Mouse (Mus musculus) layer of hippocampus, postnatal 25 days (tissue): ENCODE measurements at regions not wholly inside any gene's neighbourhood (a gene's known extent, or its start where the extent isn't known, plus 50 kb on each side); places are given as distances from the start of the nearest gene placed in this dataset.

ENCODE experiments used
- DNase-seq, 2 experiments: peaks; one replicate each; pipeline ENCODE4 v3.0.0; 2022; ENCODE audit warnings: mixed read lengths in 2 of 2, low spot score in 1 of 2; ENCODE audit errors: extremely low spot score in 1 of 2

DNA sequence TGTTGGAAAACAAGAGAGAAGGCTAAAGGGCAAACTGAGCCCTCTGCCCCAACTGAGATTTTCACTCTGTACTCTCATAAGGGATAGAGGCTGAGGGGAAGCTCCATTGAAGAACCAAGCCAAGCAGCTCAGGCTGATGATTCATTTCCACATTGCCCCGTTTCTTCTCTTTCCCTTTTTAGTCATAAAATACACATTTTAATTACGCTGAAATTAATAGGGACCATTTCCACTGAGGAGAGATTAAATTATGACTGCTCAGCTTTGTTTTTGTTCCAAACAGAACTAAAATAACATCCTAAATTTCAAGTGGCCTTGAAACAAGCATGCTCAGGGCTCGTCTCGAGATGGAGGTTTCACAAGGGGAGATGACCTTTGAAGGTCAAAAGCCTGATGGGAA lies 378.7 kb upstream of the Runx1 start:
- no peak for DNase-seq

GRCm38 (mm10) chr16:93202591-93202990 lies 376.6 kb upstream of the Runx1 start:
- no peak for DNase-seq

DNA sequence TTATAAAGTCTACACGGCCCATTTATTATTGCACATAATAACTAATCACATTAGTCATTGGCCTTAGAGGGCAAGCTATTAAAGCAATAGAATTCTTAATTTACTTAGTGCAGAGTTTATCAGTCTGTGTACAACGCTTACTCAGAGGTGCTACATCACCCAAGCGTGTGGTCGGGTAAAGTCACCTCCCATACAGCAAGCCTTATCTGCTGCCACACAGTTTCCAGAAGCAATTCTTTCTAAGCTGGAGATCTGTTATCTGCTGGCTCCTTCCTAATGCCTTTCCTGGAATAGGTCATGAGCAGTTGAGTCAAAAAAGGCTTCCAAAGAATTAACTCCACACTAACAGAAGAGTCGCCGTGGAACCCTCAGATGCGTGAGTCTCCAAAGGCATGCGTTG lies 371.4 kb upstream of the Runx1 start:
- no peak for DNase-seq

DNA sequence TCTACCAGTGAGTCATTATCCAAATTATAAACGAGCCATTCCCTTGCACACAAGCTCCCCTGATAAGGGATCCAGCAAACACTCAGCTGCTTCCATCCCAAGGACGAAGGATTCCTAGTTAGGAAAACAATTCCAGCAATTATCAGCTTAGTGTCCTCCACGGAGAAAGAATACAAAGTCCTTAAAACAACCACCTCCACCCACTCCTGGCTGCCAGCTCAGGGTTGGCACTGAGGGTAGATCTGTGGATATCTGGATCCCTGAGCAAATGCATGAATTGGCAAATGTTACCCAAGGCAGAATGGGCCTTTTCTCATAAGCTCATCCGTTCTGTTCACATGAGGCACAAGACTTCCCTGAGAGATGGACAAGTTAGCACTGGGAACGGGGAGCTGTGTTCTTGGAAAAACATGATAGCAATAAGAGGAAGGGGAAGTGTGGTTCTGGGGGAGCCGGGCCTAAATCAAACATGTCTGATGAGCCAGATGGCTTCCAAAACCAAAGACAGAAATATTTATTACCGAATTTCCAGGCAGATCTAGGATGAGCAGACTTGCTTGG lies 368.1 kb upstream of the Runx1 start:
- DNase-seq: no peak

- DNase-seq: no peak
Measured at GRCm38 (mm10) chr16:93193263-93193662, 367.3 kb upstream of the Runx1 start.

DNA sequence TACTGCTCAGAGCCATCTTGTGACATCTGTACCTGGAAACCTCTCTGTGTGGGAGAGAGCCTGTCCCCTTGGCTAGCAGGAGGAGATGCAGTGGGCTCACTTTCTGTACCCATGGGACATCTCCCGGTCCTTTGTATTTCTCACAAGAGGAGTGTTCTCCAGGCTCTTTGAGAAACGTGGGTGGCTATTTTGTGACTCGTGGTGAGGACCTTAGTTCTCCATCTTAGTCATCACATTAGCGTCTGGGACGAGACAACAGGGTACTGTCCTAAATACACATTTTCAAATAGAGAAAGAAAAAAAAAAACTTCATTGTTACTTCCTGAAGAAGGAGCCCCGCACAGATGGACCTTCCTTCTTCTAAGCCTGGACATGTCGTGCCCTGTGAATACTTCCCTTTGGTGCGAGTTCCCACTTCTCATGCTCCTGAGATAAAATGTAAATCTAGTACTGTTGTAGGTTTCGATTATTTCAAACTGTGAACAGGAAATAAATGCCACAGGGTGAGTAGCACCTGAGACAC lies 366.8 kb upstream of the Runx1 start:
- no peak for DNase-seq

DNA sequence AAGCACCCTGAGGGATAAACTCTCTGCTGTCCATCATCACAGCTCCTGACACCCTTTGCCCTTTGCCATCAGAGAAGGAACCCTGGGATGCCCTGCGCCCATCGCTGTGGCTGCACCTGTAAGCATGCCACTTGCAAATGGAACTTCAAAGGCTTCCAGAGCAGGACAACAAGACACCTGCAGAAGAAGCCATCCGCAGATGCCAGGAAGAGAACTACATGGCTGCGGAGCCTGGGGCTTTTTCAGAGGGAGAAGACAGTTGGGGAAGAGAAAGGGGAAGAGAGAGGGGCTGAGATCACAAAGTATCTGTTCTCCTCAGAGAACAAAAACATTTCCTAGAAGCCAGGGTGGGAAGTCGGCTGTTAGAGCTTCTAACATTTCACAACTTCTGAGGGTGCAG lies 365.2 kb upstream of the Runx1 start:
- no peak for DNase-seq

GRCm38 (mm10) chr16:93190301-93190700 lies 364.4 kb upstream of the Runx1 start:
- no peak for DNase-seq

GRCm38 (mm10) chr16:93189875-93190274 lies 363.9 kb upstream of the Runx1 start:
- DNase-seq: no peak

GRCm38 (mm10) chr16:93189412-93189811 lies 363.5 kb upstream of the Runx1 start:
- no peak for DNase-seq

- no peak for DNase-seq
Measured at GRCm38 (mm10) chr16:93186554-93186953, 360.6 kb upstream of the Runx1 start.

DNA sequence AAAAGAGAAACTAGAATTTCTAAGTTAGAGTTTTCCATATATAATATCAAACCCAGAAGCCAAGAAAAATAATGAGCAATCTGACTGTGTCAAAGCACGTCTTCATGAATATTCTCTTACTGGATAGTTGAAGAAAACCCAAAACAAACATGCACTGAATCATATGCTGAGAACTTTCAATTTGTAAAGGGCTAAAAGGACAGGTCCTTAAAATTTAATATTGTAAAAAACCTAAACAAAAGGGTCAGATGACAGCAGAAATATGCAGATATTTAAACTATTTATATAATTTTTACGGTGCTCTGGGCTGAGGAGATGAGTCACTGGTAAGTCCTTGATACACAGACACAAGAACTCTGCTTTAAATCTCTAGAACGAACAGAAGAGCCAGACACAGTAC lies 356.7 kb upstream of the Runx1 start:
- no peak for DNase-seq

DNA sequence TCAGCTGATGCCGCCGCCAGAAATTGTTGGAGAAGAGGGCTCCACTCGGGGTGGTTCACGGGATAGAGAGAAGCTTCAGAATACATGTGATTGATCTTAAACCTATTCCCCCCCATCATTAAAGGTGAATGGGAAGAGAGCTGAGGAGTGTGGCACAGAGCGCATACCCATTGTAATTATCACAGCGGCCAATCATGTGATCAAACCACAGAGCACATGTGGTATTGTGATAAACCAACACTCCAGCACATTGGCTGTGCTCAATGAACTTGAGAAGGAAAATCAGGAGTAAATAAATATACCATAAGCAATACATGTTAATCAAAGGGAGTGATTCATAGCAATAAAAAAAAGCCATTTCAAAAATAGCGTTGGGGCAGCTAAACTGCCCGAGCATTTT lies 355.5 kb upstream of the Runx1 start:
- no peak for DNase-seq

DNA sequence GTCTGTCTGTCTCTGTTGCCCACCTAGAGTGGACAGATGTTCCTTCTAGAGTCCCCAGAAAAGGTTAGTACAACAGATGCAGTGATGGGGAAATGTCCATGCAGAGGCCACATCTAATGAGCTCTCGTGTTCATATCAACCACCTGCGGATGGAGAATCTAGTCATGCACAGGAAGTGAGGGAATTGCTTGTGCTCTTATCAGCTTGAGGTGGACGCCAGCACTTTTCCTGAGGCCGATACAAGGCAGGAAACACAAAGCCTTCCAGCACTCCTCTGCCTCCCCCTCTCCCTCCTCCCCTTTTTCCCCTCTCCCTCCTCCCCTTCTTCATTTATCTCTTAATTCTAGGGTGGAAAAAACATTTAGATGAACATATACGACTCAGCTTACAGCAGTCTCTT lies 354.3 kb upstream of the Runx1 start:
- no peak for DNase-seq

DNA sequence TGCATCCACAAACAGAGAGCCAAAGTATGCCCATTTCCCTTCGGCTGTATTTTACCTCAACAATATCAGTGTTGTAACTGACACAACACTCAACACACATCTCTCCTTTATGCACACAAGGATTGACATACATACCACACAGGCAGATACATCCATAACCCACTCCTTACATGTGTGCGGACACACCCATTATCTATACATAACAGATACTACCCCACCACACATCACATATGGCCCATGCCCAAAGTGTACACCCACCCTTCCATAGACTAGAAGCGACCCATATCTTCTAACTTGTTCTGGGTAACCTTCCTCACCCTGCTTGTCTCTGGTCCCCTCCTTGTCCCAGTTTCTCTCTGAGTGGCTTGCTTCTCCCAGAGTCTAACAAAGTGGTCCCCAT lies 340.7 kb upstream of the Runx1 start:
- no peak for DNase-seq

- DNase-seq: no peak
Measured at GRCm38 (mm10) chr16:93158526-93159226, 332.7 kb upstream of the Runx1 start.

DNA sequence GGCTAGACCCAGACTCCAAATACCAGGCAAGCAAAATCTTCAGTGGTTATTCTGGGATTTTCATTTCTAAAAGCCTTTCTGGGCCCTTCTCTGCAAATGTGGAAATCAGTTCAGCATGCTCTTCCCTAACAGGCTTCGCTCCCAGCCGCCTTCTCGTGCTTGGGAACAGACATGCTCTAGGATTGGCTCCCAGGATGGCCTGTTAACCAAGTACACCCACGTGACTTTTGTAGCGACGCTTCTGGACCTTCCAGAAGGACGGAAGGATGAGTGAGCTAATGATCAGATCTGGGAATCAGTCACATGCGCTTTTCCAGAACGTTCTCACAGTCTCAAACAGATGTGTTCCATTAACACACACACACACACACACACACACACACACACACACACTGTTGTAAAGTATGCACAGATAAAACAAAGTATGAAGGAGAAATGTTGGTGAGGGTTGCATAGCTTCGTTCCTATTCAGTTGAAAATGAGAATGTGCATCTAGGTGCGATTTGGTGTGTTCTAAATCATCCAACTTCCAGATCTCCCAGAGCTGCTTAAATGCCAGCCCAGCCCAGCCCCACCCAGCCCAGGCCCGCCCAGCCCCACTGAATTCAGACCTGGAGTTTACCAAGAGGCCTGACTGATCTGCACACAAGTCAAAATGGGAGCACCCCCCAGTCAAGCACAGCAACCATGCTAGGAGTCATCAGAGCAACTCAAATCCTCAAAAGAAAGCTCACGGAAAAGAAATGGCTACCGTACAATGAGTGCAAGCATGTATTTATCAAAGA lies 327.8 kb upstream of the Runx1 start:
- no peak for DNase-seq

DNA sequence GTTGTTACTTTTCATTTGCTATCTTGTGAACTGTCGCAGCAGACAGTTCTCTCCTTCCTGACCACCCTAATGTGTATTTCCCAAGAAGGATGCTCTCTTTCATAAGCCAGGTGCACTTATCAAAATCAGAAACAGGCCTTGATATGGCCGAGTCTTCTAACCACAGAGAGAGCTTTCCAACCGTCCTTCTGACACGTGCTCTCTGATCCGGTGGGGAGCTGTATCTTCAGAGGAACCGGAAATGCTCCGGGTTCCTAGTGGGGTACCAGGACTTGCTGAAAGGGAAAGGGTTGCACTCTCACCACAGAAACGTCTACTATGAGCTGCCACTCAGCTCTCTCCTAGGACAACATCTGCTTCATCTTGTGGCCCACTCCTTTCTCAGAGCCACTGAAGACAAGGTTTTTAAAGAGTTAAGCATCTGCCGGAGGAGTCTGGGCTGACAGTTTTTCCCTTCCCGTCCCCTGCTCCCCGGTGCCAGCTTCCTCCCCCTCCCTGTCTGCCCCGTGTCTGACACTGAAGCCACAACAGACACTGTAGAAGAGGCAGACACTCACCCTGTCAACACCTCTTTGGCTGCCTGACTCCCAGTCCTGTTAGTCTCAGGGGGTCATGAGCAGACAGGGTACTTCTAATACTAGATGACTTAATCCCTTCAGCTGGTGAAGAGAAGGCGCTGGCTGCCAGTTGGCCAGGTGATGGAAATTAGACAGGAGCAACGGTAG lies 327.0 kb upstream of the Runx1 start:
- no peak for DNase-seq

DNA sequence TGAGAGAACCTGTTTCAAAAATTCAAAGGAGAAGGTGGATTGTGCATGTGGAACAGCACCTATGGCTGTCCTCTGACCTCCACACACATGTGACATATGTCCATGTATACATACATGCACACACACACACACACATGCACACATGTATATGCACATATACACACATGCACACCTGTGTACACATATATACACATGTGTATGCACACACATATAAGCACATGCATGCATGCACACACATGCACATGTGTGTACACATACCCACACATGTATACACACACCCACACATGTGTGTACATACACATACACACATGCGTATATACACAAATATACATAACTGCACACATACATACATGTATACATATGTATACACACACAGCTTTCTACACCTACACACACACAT lies 326.1 kb upstream of the Runx1 start:
- DNase-seq: no peak

- no peak for DNase-seq
Measured at GRCm38 (mm10) chr16:93151652-93152051, 325.7 kb upstream of the Runx1 start.

DNA sequence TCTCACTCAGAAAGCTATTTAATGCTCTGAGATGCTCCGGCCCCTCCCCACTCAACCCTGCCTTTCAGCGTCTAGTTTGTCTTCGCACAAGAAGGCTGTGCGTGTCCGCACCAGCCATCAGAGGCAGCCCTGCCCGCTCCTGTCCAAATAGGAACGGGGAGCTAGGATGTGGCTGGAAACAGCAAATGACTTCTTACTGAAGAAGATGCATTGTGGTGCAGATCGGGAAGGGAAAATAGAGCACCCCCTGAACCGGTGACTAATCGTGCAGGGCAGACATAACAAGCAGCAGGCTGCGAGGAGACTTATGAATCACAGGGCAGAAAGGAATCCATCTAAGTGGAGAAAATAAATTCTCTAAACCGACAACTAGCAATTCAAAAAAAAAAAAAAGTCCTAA lies 324.5 kb upstream of the Runx1 start:
- DNase-seq: no peak
